Comparison of ENCODE assay signal across 9 mouse cellular contexts in genomic region chr14:49540104-49540503, GRCm38 (mm10). TPM values are rescaled to one million over a fixed set of nuclear protein-coding genes. Genes with fewer than 3 reads are reported as not detected.
DNase-seq lines count a peak whose midpoint lies in the region; ATAC-seq lines count a peak whose summit lies in the region.
"Had no signal": no experiment of that assay in that cellular context is flagged by ENCODE, and none has a peak within 500 bp of the region (broad histone marks: within the 10 kb centered on the region; RNA-seq: fewer than 3 reads in every experiment).

No protein-coding gene starts in this region.

- H3K36me3 ChIP-seq in hindbrain, embryonic 10.5 days, result no peaks in the 10 kb centered on the region
- H3K36me3 ChIP-seq in hindbrain, embryonic 12.5 days, result no peaks in the 10 kb centered on the region
- no peaks in the 10 kb centered on the region for H3K36me3 ChIP-seq in midbrain, embryonic 10.5 days
- H3K36me3 ChIP-seq: liver, embryonic 15.5 days had no signal

- no peak overlapping the region for H3K4me3 ChIP-seq in hindbrain, embryonic 10.5 days
- no peak overlapping the region for H3K4me3 ChIP-seq in hindbrain, embryonic 12.5 days
- H3K4me3 ChIP-seq in midbrain, embryonic 10.5 days, result no peak overlapping the region
- H3K4me3 ChIP-seq: liver, embryonic 15.5 days had no signal

- no peak overlapping the region for H3K27ac ChIP-seq in hindbrain, embryonic 10.5 days
- H3K27ac ChIP-seq in hindbrain, embryonic 12.5 days, result no peak overlapping the region
- no peak overlapping the region for H3K27ac ChIP-seq in midbrain, embryonic 10.5 days (replicated peaks)
- H3K27ac ChIP-seq: liver, embryonic 15.5 days had no signal

- H3K4me1 ChIP-seq in hindbrain, embryonic 10.5 days (replicated peaks), result no peaks in the 10 kb centered on the region
- no peaks in the 10 kb centered on the region for H3K4me1 ChIP-seq in hindbrain, embryonic 12.5 days
- no peaks in the 10 kb centered on the region for H3K4me1 ChIP-seq in midbrain, embryonic 10.5 days
- H3K4me1 ChIP-seq: liver, embryonic 15.5 days had no signal

- peak; percentile 6 for DNase-seq in hindbrain, embryonic 10.5 days (ENCODE audit: low spot score)
- DNase-seq in right cerebral cortex, postnatal 14 days, result peak; percentile 25
- DNase-seq in right cerebral cortex, postnatal 10 days (ENCODE audit: low spot score in 2 of 2), result no peak
- DNase-seq in cerebellum, postnatal 36 days, result peak; percentile 45 to 47
- DNase-seq in retina, embryonic 14.5 days (ENCODE audit: low spot score), result peak; percentile 59
- DNase-seq in midbrain, embryonic 10.5 days (ENCODE audit: low spot score), result no peak

- H3K27me3 ChIP-seq in hindbrain, embryonic 10.5 days (ENCODE audit: insufficient read depth, poor library complexity, severe bottlenecking), result no peaks in the 10 kb centered on the region
- H3K27me3 ChIP-seq in hindbrain, embryonic 12.5 days, result no peaks in the 10 kb centered on the region
- no peaks in the 10 kb centered on the region for H3K27me3 ChIP-seq in midbrain, embryonic 10.5 days (ENCODE audit: low read depth, poor library complexity, severe bottlenecking)
- H3K27me3 ChIP-seq: liver, embryonic 15.5 days had no signal

- H3K9me3 ChIP-seq in hindbrain, embryonic 10.5 days, result no peaks in the 10 kb centered on the region
- no peaks in the 10 kb centered on the region for H3K9me3 ChIP-seq in hindbrain, embryonic 12.5 days (replicated peaks)
- no peaks in the 10 kb centered on the region for H3K9me3 ChIP-seq in midbrain, embryonic 10.5 days (replicated peaks)
- H3K9me3 ChIP-seq: liver, embryonic 15.5 days had no signal

- no peak for ATAC-seq in hindbrain, embryonic 12.5 days (ENCODE audit: low FRiP score)
- no peak for ATAC-seq in inflammation-experienced regulatory T-cells, adult 6 months

- H3K4me2 ChIP-seq in hindbrain, embryonic 12.5 days (replicated peaks), result no peak overlapping the region
- H3K4me2 ChIP-seq: liver, embryonic 15.5 days had no signal

- no peak overlapping the region for H3K9ac ChIP-seq in hindbrain, embryonic 12.5 days
- H3K9ac ChIP-seq: liver, embryonic 15.5 days had no signal

- WGBS in hindbrain, embryonic 10.5 days, result 52% methylated on average over 1 of the region's 1 CpGs
- 52% methylated on average over 1 of the region's 1 CpGs for WGBS in hindbrain, embryonic 12.5 days
- WGBS in midbrain, embryonic 10.5 days, result 49% methylated on average over 1 of the region's 1 CpGs

RNA-seq across cellular contexts. Expression of gene Slc35f4, which starts 14.3 kb away (rescaled TPM):
- 0.21 and 0.39 TPM in 2 replicates for polyA plus RNA-seq in hindbrain, embryonic 10.5 days (2016; fragmentation: Nextera tagmentation; extraction: Ambion mirVana)
- 3.0 TPM in 2 replicates for polyA plus RNA-seq in hindbrain, embryonic 12.5 days (2016; fragmentation: Nextera tagmentation; extraction: Ambion mirVana)
- not detected for polyA plus RNA-seq in inflammation-experienced regulatory T-cells, adult 6 months (2017; shearing (Covaris generic))
- polyA plus RNA-seq in midbrain, embryonic 10.5 days (2016; fragmentation: Nextera tagmentation; extraction: Ambion mirVana), result 0.36 and 0.41 TPM in 2 replicates
- polyA plus RNA-seq: liver, embryonic 15.5 days had no signal

Comparison
In these comparisons a context has a peak if more than half of its experiments do, and no peak if none do; other contexts are left out.
1. DNase-seq: peak in hindbrain, embryonic 10.5 days (single experiment), right cerebral cortex, postnatal 14 days (single experiment), cerebellum, postnatal 36 days (2 of 2) and retina, embryonic 14.5 days (single experiment); none in right cerebral cortex, postnatal 10 days (0 of 2) and midbrain, embryonic 10.5 days (single experiment).